Mouse (Mus musculus) heart, adult 8-10 months (tissue): ENCODE measurements around the gene Klhl12. TPM values are rescaled to one million over a fixed set of nuclear protein-coding genes. Genes with fewer than 3 reads are reported as not detected.
"Not testable (repeated sequence)": the region's sequence is repeated elsewhere in the genome, so short reads cannot be mapped to it uniquely, and the experiment has no call there.

ENCODE experiments used
- DNase-seq: peaks from one replicate; pipeline ENCODE4 v3.0.0; 2022; ENCODE audit warnings: low spot score
- total RNA-seq, 4 experiments: library from RNA; stranded (reverse); gene quantifications; 2 replicates each; pipeline ENCODE4 v1.2.4; 2022

Gene Klhl12
- total RNA-seq, 4 experiments from 2014 or later: 20.3 to 23.6 (median 22.7) TPM

GRCm38 (mm10) chr1:134448537-134448936 is 6.8 kb upstream of the Klhl12 start:
- DNase-seq: not testable (repeated sequence)

- no peak for DNase-seq
Measured at GRCm38 (mm10) chr1:134450201-134450600, 5.1 kb upstream of the Klhl12 start.

- DNase-seq: peak; percentile 21
Measured at GRCm38 (mm10) chr1:134450986-134451385, 4.3 kb upstream of the Klhl12 start.

- no peak for DNase-seq
Measured at GRCm38 (mm10) chr1:134456060-134456459, 729 bp downstream of the Klhl12 start.

GRCm38 (mm10) chr1:134458139-134458727 is 2.9 kb downstream of the Klhl12 start:
- DNase-seq: no peak

- DNase-seq: no peak
Measured at GRCm38 (mm10) chr1:134460294-134461284, 5.3 kb downstream of the Klhl12 start.

- no peak for DNase-seq
Measured at GRCm38 (mm10) chr1:134484623-134485022, 29.3 kb downstream of the Klhl12 start.

GRCm38 (mm10) chr1:134490903-134491801 is 35.8 kb downstream of the Klhl12 start:
- no peak for DNase-seq

GRCm38 (mm10) chr1:134492276-134492675 is 36.9 kb downstream of the Klhl12 start:
- DNase-seq: no peak

GRCm38 (mm10) chr1:134493496-134493895 is 38.2 kb downstream of the Klhl12 start:
- DNase-seq: no peak

- DNase-seq: no peak
Measured at GRCm38 (mm10) chr1:134493956-134494355, 38.6 kb downstream of the Klhl12 start.

GRCm38 (mm10) chr1:134494428-134495215 is 39.3 kb downstream of the Klhl12 start, which contains the start of gene Rabif:
Rabif (plus strand) TSS chr1:134494648.
- DNase-seq: peak; percentile 99

GRCm38 (mm10) chr1:134495216-134495539 is 39.8 kb downstream of the Klhl12 start:
- no peak for DNase-seq

GRCm38 (mm10) chr1:134495991-134496390 is 40.7 kb downstream of the Klhl12 start:
- DNase-seq: no peak

GRCm38 (mm10) chr1:134500916-134501315 is 45.6 kb downstream of the Klhl12 start:
- DNase-seq: no peak

- DNase-seq: no peak
Measured at GRCm38 (mm10) chr1:134506201-134506600, 50.9 kb downstream of the Klhl12 start.

GRCm38 (mm10) chr1:134510018-134510417 is 54.7 kb downstream of the Klhl12 start:
- no peak for DNase-seq

GRCm38 (mm10) chr1:134512183-134512582 is 56.9 kb downstream of the Klhl12 start:
- DNase-seq: no peak

- DNase-seq: no peak
Measured at GRCm38 (mm10) chr1:134512584-134512983, 57.3 kb downstream of the Klhl12 start.

- no peak for DNase-seq
Measured at GRCm38 (mm10) chr1:134513312-134513860, 58.1 kb downstream of the Klhl12 start.
